Mouse (Mus musculus) testis, adult 2 months (tissue): ENCODE measurements around the gene Ercc8.

Source experiments
- CTCF ChIP-seq: fragments of 200-500 bp; IDR thresholded peaks from 2 replicates; pipeline ENCODE4 v1.5.1; 2012; ENCODE audit warnings: low read depth, mild to moderate bottlenecking, inconsistent platforms, low read length, moderate library complexity; ENCODE audit not compliant: control insufficient read depth, insufficient read depth, insufficient replicate concordance
- POLR2A ChIP-seq: fragments of 200-500 bp; IDR thresholded peaks from 2 replicates; pipeline ENCODE4 v1.6.1; 2012; ENCODE audit warnings: low read depth, mild to moderate bottlenecking, inconsistent platforms, low read length, moderate library complexity; ENCODE audit not compliant: control insufficient read depth

DNA sequence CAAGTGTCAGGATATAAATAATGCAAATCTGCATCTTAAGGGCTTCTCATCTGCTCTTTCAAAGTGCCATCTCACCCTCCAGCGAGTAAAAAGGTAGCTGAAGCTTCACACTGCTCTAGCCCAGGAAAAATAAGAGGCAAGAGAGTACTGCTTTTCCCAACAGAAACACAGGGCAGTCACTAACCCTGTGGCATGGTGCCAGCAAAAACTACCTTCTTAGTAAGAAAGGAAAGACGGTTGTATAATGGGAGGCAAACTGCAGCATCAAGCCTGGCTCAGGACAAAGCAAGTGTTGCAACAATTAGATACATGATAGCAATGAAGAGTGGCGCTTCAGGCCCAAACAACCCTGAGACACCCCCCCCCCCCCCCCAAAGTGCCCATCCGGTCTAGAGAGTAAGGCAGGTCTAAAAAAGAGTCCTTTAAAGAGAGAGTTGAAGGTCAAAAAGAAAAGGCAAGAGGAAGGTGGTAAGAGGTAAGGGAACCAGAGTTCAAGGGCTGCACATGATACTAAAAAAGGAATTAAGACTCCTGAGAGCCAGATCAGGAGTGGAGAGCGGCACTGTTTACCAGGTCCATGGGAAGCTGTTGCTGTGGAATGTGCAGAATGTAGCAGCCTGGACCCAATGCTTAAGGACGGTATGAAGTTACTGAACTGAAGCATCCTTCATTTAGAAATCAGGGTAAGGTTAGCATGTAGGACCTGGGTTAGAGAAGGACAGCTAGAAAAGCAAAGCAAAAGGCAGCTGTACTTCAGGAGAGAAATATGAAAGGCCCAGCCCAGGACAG, 26.3 kb upstream of the Ercc8 start:
- no peak for TF ChIP-seq POLR2A
- TF ChIP-seq CTCF = no peak
